Mouse (Mus musculus): Measurements from ENCODE around the gene BC030870. TPM values are rescaled to one million over a fixed set of nuclear protein-coding genes. Genes with fewer than 3 reads are reported as not detected.
"Not testable (repeated sequence)": the region's sequence is repeated elsewhere in the genome, so short reads cannot be mapped to it uniquely, and the experiment has no call there.

The BC030870 gene
- polyA plus RNA-seq (2012; rRNA removed): not detected in 2 replicates

DNA sequence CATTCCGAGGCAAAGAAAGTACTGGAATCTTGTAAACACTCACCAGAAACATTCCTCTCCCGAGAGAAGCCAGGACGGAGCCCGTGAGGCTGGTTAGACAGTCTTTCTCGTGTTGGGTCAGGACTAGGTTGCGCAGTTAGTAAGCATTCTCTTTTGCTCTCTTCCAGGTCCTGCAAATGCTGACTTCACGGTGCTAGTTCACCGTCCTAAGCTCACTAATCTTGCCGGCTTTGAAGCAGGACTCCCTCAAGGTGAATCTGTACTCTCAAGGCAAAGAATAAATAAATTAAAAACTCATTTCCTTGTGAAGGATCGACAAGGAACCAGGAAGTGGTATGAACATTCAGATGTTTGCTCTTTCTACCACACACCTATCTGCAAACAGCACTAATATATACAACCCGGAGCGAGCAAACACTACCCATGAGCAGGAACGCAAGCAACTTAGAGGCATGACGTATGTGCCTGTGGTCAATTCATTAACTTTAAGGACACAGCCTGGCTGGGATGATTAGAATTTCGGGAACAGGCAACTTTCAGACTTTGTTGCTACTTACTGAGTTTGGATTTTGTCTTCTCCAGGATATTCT, at the start of gene BC030870:
BC030870 (minus strand) TSS at position 365 of the 590 bp plus-strand sequence.
- no peaks in the 10 kb centered on the region for H3K4me1 ChIP-seq (ENCODE audit: control insufficient read depth, insufficient read depth, low read length)
- TF ChIP-seq POLR2A (IDR thresholded peaks at IDR 0.05; ENCODE audit: extremely low read depth, insufficient read depth, low read length) (no peak), CTCF (IDR thresholded peaks at IDR 0.05; ENCODE audit: extremely low read depth, insufficient read depth, low read length) (no peak)
- H3K4me3 ChIP-seq (ENCODE audit: insufficient read depth, low read length): no peak within 1 kb of the TSS
- no peak within 1 kb of the TSS for H3K27ac ChIP-seq (ENCODE audit: insufficient read depth, low read length)

DNA sequence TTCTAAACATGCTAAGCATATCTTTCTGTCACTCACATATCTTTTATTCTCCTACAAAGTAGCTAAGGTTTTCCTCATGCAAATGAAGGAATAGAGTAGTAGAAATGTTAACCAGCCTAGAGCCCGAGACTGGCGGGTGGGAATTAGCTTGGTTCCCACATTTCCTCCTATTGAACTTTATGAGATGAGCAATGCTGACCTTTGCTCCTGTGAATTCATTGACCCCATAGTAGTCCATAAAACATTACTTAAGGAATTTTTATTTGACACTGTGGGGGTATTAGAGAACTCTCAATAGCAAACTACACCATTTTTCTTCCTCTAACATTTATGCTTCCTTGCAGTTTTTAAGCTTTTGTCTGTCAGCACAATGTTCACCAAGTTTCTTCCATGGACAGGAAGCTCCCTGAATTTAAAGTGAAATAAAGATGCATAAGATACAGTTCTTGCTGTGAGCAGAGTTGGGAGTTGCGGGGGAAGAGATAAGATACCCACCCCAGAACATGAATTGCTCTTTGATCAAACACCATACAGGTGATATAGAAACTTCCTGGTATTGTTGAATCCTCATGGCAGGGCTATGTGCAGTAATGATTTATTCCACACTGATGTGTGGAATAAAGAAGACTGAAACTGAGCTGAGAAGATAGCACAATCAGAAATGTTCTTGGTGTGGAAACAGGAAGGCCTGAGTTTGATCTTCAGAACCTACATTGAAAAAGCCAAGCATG, 45.5 kb upstream of the BC030870 start:
- no peak overlapping the region for H3K27ac ChIP-seq (ENCODE audit: insufficient read depth, low read length)
- no peak overlapping the region for H3K4me3 ChIP-seq (ENCODE audit: insufficient read depth, low read length)
- no peaks in the 10 kb centered on the region for H3K4me1 ChIP-seq (ENCODE audit: control insufficient read depth, insufficient read depth, low read length)
- TF ChIP-seq CTCF (IDR thresholded peaks at IDR 0.05; ENCODE audit: extremely low read depth, insufficient read depth, low read length): no peak
- TF ChIP-seq POLR2A (IDR thresholded peaks at IDR 0.05; ENCODE audit: extremely low read depth, insufficient read depth, low read length): no peak

DNA sequence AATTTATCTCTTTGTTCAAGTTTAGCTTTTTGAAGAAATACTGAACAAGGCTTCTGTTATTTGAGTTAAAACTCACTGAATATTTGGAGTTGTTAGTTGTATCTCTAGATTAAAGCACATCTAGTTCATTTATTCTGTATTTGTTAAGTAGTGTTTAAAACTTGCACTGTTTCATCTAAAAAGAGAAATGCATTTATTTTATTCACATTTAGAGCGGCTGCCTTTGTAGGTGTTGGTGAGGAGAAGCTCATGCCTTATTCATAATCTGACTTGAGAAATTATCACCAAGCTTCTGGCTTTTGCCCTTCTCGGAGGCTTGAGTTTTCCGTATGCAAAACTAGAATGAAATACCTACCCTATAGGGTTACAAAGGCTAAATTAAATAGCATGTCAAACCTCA, 39.8 kb upstream of the BC030870 start:
- H3K4me3 ChIP-seq (ENCODE audit: insufficient read depth, low read length): no peak overlapping the region
- no peaks in the 10 kb centered on the region for H3K4me1 ChIP-seq (ENCODE audit: control insufficient read depth, insufficient read depth, low read length)
- TF ChIP-seq POLR2A (IDR thresholded peaks at IDR 0.05; ENCODE audit: extremely low read depth, insufficient read depth, low read length): no peak
- no peak for TF ChIP-seq CTCF (IDR thresholded peaks at IDR 0.05; ENCODE audit: extremely low read depth, insufficient read depth, low read length)
- H3K27ac ChIP-seq (ENCODE audit: insufficient read depth, low read length): no peak overlapping the region

GRCm38 (mm10) chr8:65160676-65161075, 31.3 kb upstream of the BC030870 start:
- peak; percentile 85 for TF ChIP-seq CTCF (IDR thresholded peaks at IDR 0.05; ENCODE audit: extremely low read depth, insufficient read depth, low read length)
- not testable (repeated sequence) for H3K4me1 ChIP-seq (ENCODE audit: control insufficient read depth, insufficient read depth, low read length); H3K27ac ChIP-seq (ENCODE audit: insufficient read depth, low read length); H3K4me3 ChIP-seq (ENCODE audit: insufficient read depth, low read length)

- no peak overlapping the region for H3K27ac ChIP-seq (ENCODE audit: insufficient read depth, low read length)
- H3K4me3 ChIP-seq (ENCODE audit: insufficient read depth, low read length): no peak overlapping the region
- 0 out of 2 replicates have a peak, but pooled peaks have one; percentile 4 for TF ChIP-seq CTCF (IDR thresholded peaks at IDR 0.05; ENCODE audit: extremely low read depth, insufficient read depth, low read length)
- TF ChIP-seq POLR2A (IDR thresholded peaks at IDR 0.05; ENCODE audit: extremely low read depth, insufficient read depth, low read length): no peak
- H3K4me1 ChIP-seq (ENCODE audit: control insufficient read depth, insufficient read depth, low read length): peaks cover 4% of the 10 kb centered on the region; the same call in 1 of the 2 replicates
Measured at GRCm38 (mm10) chr8:65159096-65159748, 29.9 kb upstream of the BC030870 start.

DNA sequence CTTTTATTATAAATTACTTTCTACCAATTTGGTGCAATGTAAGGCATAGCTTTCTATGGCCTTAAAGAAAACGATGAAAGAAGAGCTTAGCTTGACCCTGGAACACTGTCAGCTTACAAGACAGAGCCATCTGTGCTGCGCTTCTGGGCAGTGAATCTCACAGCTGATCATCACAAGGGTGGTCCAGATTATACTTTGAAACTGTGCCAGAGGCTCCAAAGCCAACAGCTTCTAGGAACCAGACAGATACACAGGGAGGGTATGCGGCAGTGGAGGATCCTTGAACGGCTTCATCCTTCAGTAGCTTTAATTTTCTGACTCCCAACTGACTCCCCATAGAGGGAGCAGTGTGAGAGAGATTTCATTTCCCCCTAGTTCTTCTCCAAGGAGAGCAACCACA, 28.5 kb upstream of the BC030870 start:
- no peak overlapping the region for H3K4me3 ChIP-seq (ENCODE audit: insufficient read depth, low read length)
- H3K4me1 ChIP-seq (ENCODE audit: control insufficient read depth, insufficient read depth, low read length): peaks cover 4% of the 10 kb centered on the region; the same call in 1 of the 2 replicates
- TF ChIP-seq CTCF (IDR thresholded peaks at IDR 0.05; ENCODE audit: extremely low read depth, insufficient read depth, low read length) (no peak), POLR2A (IDR thresholded peaks at IDR 0.05; ENCODE audit: extremely low read depth, insufficient read depth, low read length) (no peak)
- no peak overlapping the region for H3K27ac ChIP-seq (ENCODE audit: insufficient read depth, low read length)

DNA sequence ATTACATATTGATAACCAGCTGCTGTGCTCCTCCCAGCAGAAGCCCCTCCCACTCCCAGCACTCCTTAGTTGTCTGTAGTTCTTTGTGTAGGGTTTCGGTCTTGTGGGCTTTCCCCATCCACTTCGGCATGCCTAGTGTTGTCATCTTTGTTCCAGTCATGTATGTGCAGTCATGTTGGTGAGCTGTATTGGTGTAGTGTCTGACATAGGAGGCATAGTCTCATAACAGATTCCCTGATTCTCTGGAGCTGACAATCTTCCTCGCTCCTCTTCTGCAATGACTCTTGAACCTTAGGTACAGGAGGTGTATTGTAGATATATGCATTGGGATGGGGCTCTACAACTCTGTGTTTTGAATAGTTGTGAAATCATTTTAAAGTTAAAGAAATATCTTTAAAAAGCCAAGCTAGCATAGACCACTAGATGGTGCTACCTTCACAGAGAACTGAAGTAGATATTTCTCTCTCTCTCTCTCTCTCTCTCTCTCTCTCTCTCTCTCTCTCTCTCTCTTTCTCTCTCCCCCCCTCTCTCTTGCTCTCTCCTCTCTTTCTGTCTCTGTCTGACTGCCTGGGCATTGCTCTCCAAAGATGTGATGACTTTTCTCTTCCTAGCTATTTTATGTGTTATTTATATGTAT, 9.6 kb upstream of the BC030870 start:
- H3K4me3 ChIP-seq (ENCODE audit: insufficient read depth, low read length): no peak overlapping the region
- H3K4me1 ChIP-seq (ENCODE audit: control insufficient read depth, insufficient read depth, low read length): no peaks in the 10 kb centered on the region
- TF ChIP-seq POLR2A (IDR thresholded peaks at IDR 0.05; ENCODE audit: extremely low read depth, insufficient read depth, low read length) (no peak), CTCF (IDR thresholded peaks at IDR 0.05; ENCODE audit: extremely low read depth, insufficient read depth, low read length) (peak; percentile 25; the same call in 1 of the 2 replicates)
- no peak overlapping the region for H3K27ac ChIP-seq (ENCODE audit: insufficient read depth, low read length)

GRCm38 (mm10) chr8:65126454-65126853, 2.9 kb downstream of the BC030870 start:
- Histone ChIP-seq H3K27ac (ENCODE audit: insufficient read depth, low read length) (no peak overlapping the region), H3K4me1 (ENCODE audit: control insufficient read depth, insufficient read depth, low read length) (no peaks in the 10 kb centered on the region), H3K4me3 (ENCODE audit: insufficient read depth, low read length) (no peak overlapping the region)
- no peak for TF ChIP-seq CTCF (IDR thresholded peaks at IDR 0.05; ENCODE audit: extremely low read depth, insufficient read depth, low read length)
- no peak for TF ChIP-seq POLR2A (IDR thresholded peaks at IDR 0.05; ENCODE audit: extremely low read depth, insufficient read depth, low read length)

GRCm38 (mm10) chr8:65126014-65126413, 3.3 kb downstream of the BC030870 start:
- TF ChIP-seq POLR2A (IDR thresholded peaks at IDR 0.05; ENCODE audit: extremely low read depth, insufficient read depth, low read length): no peak
- no peak for TF ChIP-seq CTCF (IDR thresholded peaks at IDR 0.05; ENCODE audit: extremely low read depth, insufficient read depth, low read length)
- H3K4me1 ChIP-seq (ENCODE audit: control insufficient read depth, insufficient read depth, low read length): no peaks in the 10 kb centered on the region
- no peak overlapping the region for H3K27ac ChIP-seq (ENCODE audit: insufficient read depth, low read length)
- H3K4me3 ChIP-seq (ENCODE audit: insufficient read depth, low read length): no peak overlapping the region

Data from cortical plate, adult 2 months (tissue).